Mouse (Mus musculus): ENCODE data around the gene Rora. TPM values are rescaled to one million over a fixed set of nuclear protein-coding genes. Genes with fewer than 3 reads are reported as not detected.

Gene Rora
- polyA plus RNA-seq, 1 experiment from 2014 or later: 6.4 TPM

GRCm38 (mm10) chr9:69334106-69334505, 680.5 kb downstream of the Rora start:
- no peaks in the 10 kb centered on the region for H3K36me3 ChIP-seq (ENCODE audit: control insufficient read depth, insufficient read depth, low read length)
- WGBS: 60% methylated on average over 8 of the region's 8 CpGs
- no peak overlapping the region for H3K4me3 ChIP-seq (ENCODE audit: low read length)
- no peaks in the 10 kb centered on the region for H3K27me3 ChIP-seq (ENCODE audit: control insufficient read depth, insufficient read depth, low read length)
- peaks cover 3% of the 10 kb centered on the region; the same call in 1 of the 2 replicates for H3K4me1 ChIP-seq (ENCODE audit: control insufficient read depth, insufficient read depth, low read length)
- H3K27ac ChIP-seq (ENCODE audit: low read depth, low read length): no peak overlapping the region
- no peaks in the 10 kb centered on the region for H3K9me3 ChIP-seq (ENCODE audit: control insufficient read depth, low read length)
- no peak overlapping the region for H3K4me2 ChIP-seq (replicated peaks; ENCODE audit: low read depth, low read length)
- H3K9ac ChIP-seq (ENCODE audit: low read depth, low read length): no peak overlapping the region
- ATAC-seq (ENCODE audit: low FRiP score, low TSS enrichment): no peak

- ATAC-seq (ENCODE audit: low FRiP score, low TSS enrichment): no peak
- Histone ChIP-seq H3K9ac (ENCODE audit: low read depth, low read length) (no peak overlapping the region), H3K27ac (ENCODE audit: low read depth, low read length) (no peak overlapping the region), H3K9me3 (ENCODE audit: control insufficient read depth, low read length) (no peaks in the 10 kb centered on the region), H3K4me2 (replicated peaks; ENCODE audit: low read depth, low read length) (no peak overlapping the region), H3K36me3 (ENCODE audit: control insufficient read depth, insufficient read depth, low read length) (no peaks in the 10 kb centered on the region), H3K4me1 (ENCODE audit: control insufficient read depth, insufficient read depth, low read length) (peaks cover 3% of the 10 kb centered on the region; the same call in 1 of the 2 replicates), H3K4me3 (ENCODE audit: low read length) (no peak overlapping the region), H3K27me3 (ENCODE audit: control insufficient read depth, insufficient read depth, low read length) (no peaks in the 10 kb centered on the region)
- 88% methylated on average over 6 of the region's 6 CpGs for WGBS
These were observed 682.5 kb downstream of the Rora start for GRCm38 (mm10) chr9:69336063-69336462.

- no peak for ATAC-seq (ENCODE audit: low FRiP score, low TSS enrichment)
- Histone ChIP-seq H3K27me3 (ENCODE audit: control insufficient read depth, insufficient read depth, low read length) (no peaks in the 10 kb centered on the region), H3K36me3 (ENCODE audit: control insufficient read depth, insufficient read depth, low read length) (no peaks in the 10 kb centered on the region), H3K27ac (ENCODE audit: low read depth, low read length) (no peak overlapping the region), H3K4me2 (replicated peaks; ENCODE audit: low read depth, low read length) (no peak overlapping the region), H3K4me1 (ENCODE audit: control insufficient read depth, insufficient read depth, low read length) (peaks cover 3% of the 10 kb centered on the region; the same call in 1 of the 2 replicates), H3K9me3 (ENCODE audit: control insufficient read depth, low read length) (no peaks in the 10 kb centered on the region), H3K9ac (ENCODE audit: low read depth, low read length) (no peak overlapping the region), H3K4me3 (ENCODE audit: low read length) (no peak overlapping the region)
- 84% methylated on average over 7 of the region's 7 CpGs for WGBS
These were observed 685.6 kb downstream of the Rora start for GRCm38 (mm10) chr9:69339199-69339598.

GRCm38 (mm10) chr9:69339829-69340228, 686.2 kb downstream of the Rora start:
- no peak for ATAC-seq (ENCODE audit: low FRiP score, low TSS enrichment)
- H3K27me3 ChIP-seq (ENCODE audit: control insufficient read depth, insufficient read depth, low read length): no peaks in the 10 kb centered on the region
- no peak overlapping the region for H3K4me3 ChIP-seq (ENCODE audit: low read length)
- no peak overlapping the region for H3K9ac ChIP-seq (ENCODE audit: low read depth, low read length)
- H3K9me3 ChIP-seq (ENCODE audit: control insufficient read depth, low read length): no peaks in the 10 kb centered on the region
- no peak overlapping the region for H3K27ac ChIP-seq (ENCODE audit: low read depth, low read length)
- H3K36me3 ChIP-seq (ENCODE audit: control insufficient read depth, insufficient read depth, low read length): no peaks in the 10 kb centered on the region
- WGBS: 72% methylated on average over 6 of the region's 6 CpGs
- no peak overlapping the region for H3K4me2 ChIP-seq (replicated peaks; ENCODE audit: low read depth, low read length)
- no peaks in the 10 kb centered on the region for H3K4me1 ChIP-seq (ENCODE audit: control insufficient read depth, insufficient read depth, low read length)

- Histone ChIP-seq H3K4me3 (ENCODE audit: low read length) (no peak overlapping the region), H3K27ac (ENCODE audit: low read depth, low read length) (no peak overlapping the region), H3K4me1 (ENCODE audit: control insufficient read depth, insufficient read depth, low read length) (no peaks in the 10 kb centered on the region), H3K9me3 (ENCODE audit: control insufficient read depth, low read length) (no peaks in the 10 kb centered on the region), H3K9ac (ENCODE audit: low read depth, low read length) (no peak overlapping the region), H3K27me3 (ENCODE audit: control insufficient read depth, insufficient read depth, low read length) (no peaks in the 10 kb centered on the region), H3K36me3 (ENCODE audit: control insufficient read depth, insufficient read depth, low read length) (no peaks in the 10 kb centered on the region), H3K4me2 (replicated peaks; ENCODE audit: low read depth, low read length) (no peak overlapping the region)
- 72% methylated on average over 7 of the region's 7 CpGs for WGBS
- no peak for ATAC-seq (ENCODE audit: low FRiP score, low TSS enrichment)
These were observed 686.8 kb downstream of the Rora start for GRCm38 (mm10) chr9:69340421-69340820.

GRCm38 (mm10) chr9:69343881-69344280, 690.3 kb downstream of the Rora start:
- H3K4me1 ChIP-seq (ENCODE audit: control insufficient read depth, insufficient read depth, low read length): peaks cover 5% of the 10 kb centered on the region; the same call in 1 of the 2 replicates
- H3K27ac ChIP-seq (ENCODE audit: low read depth, low read length): no peak overlapping the region
- no peaks in the 10 kb centered on the region for H3K36me3 ChIP-seq (ENCODE audit: control insufficient read depth, insufficient read depth, low read length)
- H3K27me3 ChIP-seq (ENCODE audit: control insufficient read depth, insufficient read depth, low read length): no peaks in the 10 kb centered on the region
- H3K4me2 ChIP-seq (replicated peaks; ENCODE audit: low read depth, low read length): no peak overlapping the region
- no peak overlapping the region for H3K4me3 ChIP-seq (ENCODE audit: low read length)
- ATAC-seq (ENCODE audit: low FRiP score, low TSS enrichment): no peak
- H3K9me3 ChIP-seq (ENCODE audit: control insufficient read depth, low read length): no peaks in the 10 kb centered on the region
- H3K9ac ChIP-seq (ENCODE audit: low read depth, low read length): no peak overlapping the region
- 89% methylated on average over 10 of the region's 10 CpGs for WGBS

- no peaks in the 10 kb centered on the region for H3K36me3 ChIP-seq (ENCODE audit: control insufficient read depth, insufficient read depth, low read length)
- 86% methylated on average over 6 of the region's 6 CpGs for WGBS
- H3K9ac ChIP-seq (ENCODE audit: low read depth, low read length): no peak overlapping the region
- H3K4me1 ChIP-seq (ENCODE audit: control insufficient read depth, insufficient read depth, low read length): peaks cover 5% of the 10 kb centered on the region; the same call in 1 of the 2 replicates
- H3K4me2 ChIP-seq (replicated peaks; ENCODE audit: low read depth, low read length): no peak overlapping the region
- ATAC-seq (ENCODE audit: low FRiP score, low TSS enrichment): no peak
- H3K27me3 ChIP-seq (ENCODE audit: control insufficient read depth, insufficient read depth, low read length): no peaks in the 10 kb centered on the region
- H3K9me3 ChIP-seq (ENCODE audit: control insufficient read depth, low read length): no peaks in the 10 kb centered on the region
- no peak overlapping the region for H3K4me3 ChIP-seq (ENCODE audit: low read length)
- no peak overlapping the region for H3K27ac ChIP-seq (ENCODE audit: low read depth, low read length)
These were observed 692.0 kb downstream of the Rora start for GRCm38 (mm10) chr9:69345550-69345949.

GRCm38 (mm10) chr9:69347796-69348195, 694.2 kb downstream of the Rora start:
- Histone ChIP-seq H3K27me3 (ENCODE audit: control insufficient read depth, insufficient read depth, low read length) (no peaks in the 10 kb centered on the region), H3K36me3 (ENCODE audit: control insufficient read depth, insufficient read depth, low read length) (no peaks in the 10 kb centered on the region), H3K4me2 (replicated peaks; ENCODE audit: low read depth, low read length) (no peak overlapping the region), H3K27ac (ENCODE audit: low read depth, low read length) (no peak overlapping the region), H3K4me3 (ENCODE audit: low read length) (no peak overlapping the region), H3K9me3 (ENCODE audit: control insufficient read depth, low read length) (no peaks in the 10 kb centered on the region), H3K4me1 (ENCODE audit: control insufficient read depth, insufficient read depth, low read length) (peaks cover 5% of the 10 kb centered on the region; the same call in 1 of the 2 replicates), H3K9ac (ENCODE audit: low read depth, low read length) (no peak overlapping the region)
- ATAC-seq (ENCODE audit: low FRiP score, low TSS enrichment): no peak
- WGBS: 28% methylated on average over 6 of the region's 6 CpGs

- ATAC-seq (ENCODE audit: low FRiP score, low TSS enrichment): no peak
- WGBS: 85% methylated on average over 2 of the region's 2 CpGs
- Histone ChIP-seq H3K27me3 (ENCODE audit: control insufficient read depth, insufficient read depth, low read length) (no peaks in the 10 kb centered on the region), H3K36me3 (ENCODE audit: control insufficient read depth, insufficient read depth, low read length) (no peaks in the 10 kb centered on the region), H3K4me2 (replicated peaks; ENCODE audit: low read depth, low read length) (no peak overlapping the region), H3K4me3 (ENCODE audit: low read length) (no peak overlapping the region), H3K27ac (ENCODE audit: low read depth, low read length) (no peak overlapping the region), H3K9ac (ENCODE audit: low read depth, low read length) (no peak overlapping the region), H3K9me3 (ENCODE audit: control insufficient read depth, low read length) (no peaks in the 10 kb centered on the region), H3K4me1 (ENCODE audit: control insufficient read depth, insufficient read depth, low read length) (peaks cover 5% of the 10 kb centered on the region; the same call in 1 of the 2 replicates)
These were observed 696.0 kb downstream of the Rora start for GRCm38 (mm10) chr9:69349537-69349936.

Measured in kidney, embryonic 14.5 days (tissue).